Mouse (Mus musculus): ENCODE data around the gene Eci1. TPM values are rescaled to one million over a fixed set of nuclear protein-coding genes. Genes with fewer than 3 reads are reported as not detected.

Eci1 gene
- polyA plus RNA-seq, 1 experiment, result 55.4 TPM

GRCm38 (mm10) chr17:24469910-24470602 lies 43.6 kb downstream of the Eci1 start, which contains the start of the genes E4f1 and Pgp:
E4f1 (minus strand) TSS chr17:24470313.
Pgp (plus strand) TSS chr17:24470392.
- TF ChIP-seq CTCF (IDR thresholded peaks at IDR 0.05; ENCODE audit: extremely low read depth, insufficient read depth, low read length) (no peak), POLR2A (IDR thresholded peaks at IDR 0.05; ENCODE audit: extremely low read depth, insufficient read depth, low read length) (peak; percentile 62; the same call in 1 of the 2 replicates)
- peaks cover 9% of the 10 kb centered on the region for H3K4me1 ChIP-seq (ENCODE audit: control insufficient read depth, insufficient read depth, low read length)

GRCm38 (mm10) chr17:24470701-24471527 lies 44.5 kb downstream of the Eci1 start:
- Histone ChIP-seq H3K4me1 (ENCODE audit: control insufficient read depth, insufficient read depth, low read length) (peaks cover 9% of the 10 kb centered on the region), H3K27ac (ENCODE audit: insufficient read depth, low read length) (peak overlapping the region; percentile 95), H3K4me3 (ENCODE audit: insufficient read depth, low read length) (peak overlapping the region; percentile 56)
- no peak for TF ChIP-seq POLR2A (IDR thresholded peaks at IDR 0.05; ENCODE audit: extremely low read depth, insufficient read depth, low read length)
- no peak for TF ChIP-seq CTCF (IDR thresholded peaks at IDR 0.05; ENCODE audit: extremely low read depth, insufficient read depth, low read length)

More at GRCm38 (mm10) chr17:24469910-24470602, 43.6 kb downstream of the Eci1 start, which contains the start of the genes E4f1 and Pgp:
- Histone ChIP-seq H3K27ac (ENCODE audit: insufficient read depth, low read length) (peak within 1 kb of the TSS; percentile 95), H3K4me3 (ENCODE audit: insufficient read depth, low read length) (peak within 1 kb of the TSS; percentile 56)

GRCm38 (mm10) chr17:24472512-24472911 lies 46.1 kb downstream of the Eci1 start:
- peaks cover 9% of the 10 kb centered on the region for H3K4me1 ChIP-seq (ENCODE audit: control insufficient read depth, insufficient read depth, low read length)
- peak overlapping the region; percentile 56 for H3K4me3 ChIP-seq (ENCODE audit: insufficient read depth, low read length)
- H3K27ac ChIP-seq (ENCODE audit: insufficient read depth, low read length), result peak overlapping the region; percentile 22; the same call in 1 of the 2 replicates
- no peak for TF ChIP-seq CTCF (IDR thresholded peaks at IDR 0.05; ENCODE audit: extremely low read depth, insufficient read depth, low read length)
- TF ChIP-seq POLR2A (IDR thresholded peaks at IDR 0.05; ENCODE audit: extremely low read depth, insufficient read depth, low read length), result peak; percentile 44; the same call in 1 of the 2 replicates

- H3K4me1 ChIP-seq (ENCODE audit: control insufficient read depth, insufficient read depth, low read length), result peaks cover 15% of the 10 kb centered on the region
- peak within 1 kb of the TSS; percentile 95 for H3K27ac ChIP-seq (ENCODE audit: insufficient read depth, low read length)
- peak within 1 kb of the TSS; percentile 56 for H3K4me3 ChIP-seq (ENCODE audit: insufficient read depth, low read length)
- TF ChIP-seq POLR2A (IDR thresholded peaks at IDR 0.05; ENCODE audit: extremely low read depth, insufficient read depth, low read length) (no peak), CTCF (IDR thresholded peaks at IDR 0.05; ENCODE audit: extremely low read depth, insufficient read depth, low read length) (no peak)
These were observed 47.3 kb downstream of the Eci1 start, which contains the start of gene Bricd5 for GRCm38 (mm10) chr17:24473612-24474275. Bricd5 (plus strand) TSS chr17:24473884.

- Histone ChIP-seq H3K27ac (ENCODE audit: insufficient read depth, low read length) (peak overlapping the region; percentile 95), H3K4me1 (ENCODE audit: control insufficient read depth, insufficient read depth, low read length) (peaks cover 15% of the 10 kb centered on the region), H3K4me3 (ENCODE audit: insufficient read depth, low read length) (no peak overlapping the region)
- TF ChIP-seq POLR2A (IDR thresholded peaks at IDR 0.05; ENCODE audit: extremely low read depth, insufficient read depth, low read length), result peak; percentile 63; the same call in 1 of the 2 replicates
- no peak for TF ChIP-seq CTCF (IDR thresholded peaks at IDR 0.05; ENCODE audit: extremely low read depth, insufficient read depth, low read length)
These were observed 48.1 kb downstream of the Eci1 start for GRCm38 (mm10) chr17:24474557-24474956.

- Histone ChIP-seq H3K4me3 (ENCODE audit: insufficient read depth, low read length) (no peak overlapping the region), H3K27ac (ENCODE audit: insufficient read depth, low read length) (no peak overlapping the region), H3K4me1 (ENCODE audit: control insufficient read depth, insufficient read depth, low read length) (peaks cover 15% of the 10 kb centered on the region)
- TF ChIP-seq CTCF (IDR thresholded peaks at IDR 0.05; ENCODE audit: extremely low read depth, insufficient read depth, low read length) (no peak), POLR2A (IDR thresholded peaks at IDR 0.05; ENCODE audit: extremely low read depth, insufficient read depth, low read length) (no peak)
These were observed 49.1 kb downstream of the Eci1 start for GRCm38 (mm10) chr17:24475586-24475985.

GRCm38 (mm10) chr17:24476022-24476776 lies 49.8 kb downstream of the Eci1 start:
- no peak overlapping the region for H3K4me3 ChIP-seq (ENCODE audit: insufficient read depth, low read length)
- H3K4me1 ChIP-seq (ENCODE audit: control insufficient read depth, insufficient read depth, low read length), result peaks cover 15% of the 10 kb centered on the region
- H3K27ac ChIP-seq (ENCODE audit: insufficient read depth, low read length), result no peak overlapping the region
- TF ChIP-seq POLR2A (IDR thresholded peaks at IDR 0.05; ENCODE audit: extremely low read depth, insufficient read depth, low read length), result no peak
- TF ChIP-seq CTCF (IDR thresholded peaks at IDR 0.05; ENCODE audit: extremely low read depth, insufficient read depth, low read length), result no peak

- TF ChIP-seq CTCF (IDR thresholded peaks at IDR 0.05; ENCODE audit: extremely low read depth, insufficient read depth, low read length) (no peak), POLR2A (IDR thresholded peaks at IDR 0.05; ENCODE audit: extremely low read depth, insufficient read depth, low read length) (no peak)
- H3K4me1 ChIP-seq (ENCODE audit: control insufficient read depth, insufficient read depth, low read length), result peaks cover 10% of the 10 kb centered on the region
- H3K4me3 ChIP-seq (ENCODE audit: insufficient read depth, low read length), result no peak overlapping the region; the same call in 1 of the 2 replicates
- no peak overlapping the region for H3K27ac ChIP-seq (ENCODE audit: insufficient read depth, low read length)
These were observed 50.9 kb downstream of the Eci1 start for GRCm38 (mm10) chr17:24477053-24477984.

Measured in cortical plate, adult 2 months (tissue).